Mouse (Mus musculus): ENCODE data around the gene Msh5. TPM values are rescaled to one million over a fixed set of nuclear protein-coding genes. Genes with fewer than 3 reads are reported as not detected.

The Msh5 gene
- 3.1 and 4.2 TPM in 2 replicates for polyA plus RNA-seq (2014; fragmentation: Nextera tagmentation; extraction: Ambion mirVana)

DNA sequence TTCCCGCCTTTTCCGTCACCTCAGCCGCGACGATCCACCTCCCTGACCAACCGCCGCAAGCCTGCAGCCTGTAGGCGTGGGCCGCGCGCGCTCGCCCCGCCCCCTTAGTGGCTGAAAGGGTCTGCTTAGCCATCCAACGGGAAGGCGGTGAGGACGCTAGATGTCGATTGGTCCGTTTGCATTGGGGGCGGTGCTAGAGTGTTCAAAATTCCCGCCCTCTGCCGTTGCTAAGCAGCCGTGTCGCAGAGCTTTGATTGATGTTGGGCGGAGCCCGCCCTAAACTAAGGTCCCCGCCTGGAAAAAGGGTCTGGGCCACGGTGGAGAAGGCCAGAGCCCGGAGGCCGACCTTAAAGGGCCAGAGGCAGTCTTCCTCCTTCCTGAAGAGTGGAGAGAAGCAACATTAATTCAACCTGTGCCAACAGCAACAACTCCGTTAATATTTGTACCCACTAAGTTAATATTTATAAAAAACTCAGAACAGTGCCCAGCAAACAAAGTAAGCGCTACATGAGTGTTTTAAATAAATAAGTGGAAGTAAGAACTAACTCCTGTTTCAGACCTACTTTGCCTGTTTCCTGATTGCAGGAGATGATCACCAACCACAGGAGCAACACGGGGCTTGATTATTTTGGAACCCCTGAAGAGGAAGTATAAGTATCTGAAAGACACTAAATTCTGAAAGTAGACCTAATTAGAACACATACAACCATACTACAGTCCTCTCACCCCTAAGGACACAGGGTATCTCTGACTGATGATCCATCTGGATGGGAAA lies at the start of gene Msh5:
Msh5 (minus strand) TSS at position 65 of the 775 bp plus-strand sequence.
- H3K4me1 ChIP-seq (replicated peaks; ENCODE audit: control insufficient read depth, insufficient read depth, low read length): peaks cover 4% of the 10 kb centered on the region; the same call in 1 of the 2 replicates
- H3K9me3 ChIP-seq (ENCODE audit: control insufficient read depth, low read length): no peaks in the 10 kb centered on the region
- ATAC-seq (ENCODE audit: low FRiP score) (peak; percentile 98), DNase-seq (ENCODE audit: low spot score) (peak; percentile 100)
- no peaks in the 10 kb centered on the region for H3K36me3 ChIP-seq (ENCODE audit: control insufficient read depth, insufficient read depth, low read length)
- peak within 1 kb of the TSS; percentile 49 for H3K4me3 ChIP-seq (ENCODE audit: low read depth, low read length)
- peak within 1 kb of the TSS; percentile 92 for H3K4me2 ChIP-seq (replicated peaks; ENCODE audit: low read depth, low read length)
- H3K27ac ChIP-seq (ENCODE audit: low read depth, low read length): peak within 1 kb of the TSS; percentile 70
- no peaks in the 10 kb centered on the region for H3K27me3 ChIP-seq (ENCODE audit: control insufficient read depth, insufficient read depth, low read length)
- H3K9ac ChIP-seq (ENCODE audit: low read depth, low read length): peak within 1 kb of the TSS; percentile 76
- 3% methylated on average over 31 of the region's 33 CpGs for WGBS

DNA sequence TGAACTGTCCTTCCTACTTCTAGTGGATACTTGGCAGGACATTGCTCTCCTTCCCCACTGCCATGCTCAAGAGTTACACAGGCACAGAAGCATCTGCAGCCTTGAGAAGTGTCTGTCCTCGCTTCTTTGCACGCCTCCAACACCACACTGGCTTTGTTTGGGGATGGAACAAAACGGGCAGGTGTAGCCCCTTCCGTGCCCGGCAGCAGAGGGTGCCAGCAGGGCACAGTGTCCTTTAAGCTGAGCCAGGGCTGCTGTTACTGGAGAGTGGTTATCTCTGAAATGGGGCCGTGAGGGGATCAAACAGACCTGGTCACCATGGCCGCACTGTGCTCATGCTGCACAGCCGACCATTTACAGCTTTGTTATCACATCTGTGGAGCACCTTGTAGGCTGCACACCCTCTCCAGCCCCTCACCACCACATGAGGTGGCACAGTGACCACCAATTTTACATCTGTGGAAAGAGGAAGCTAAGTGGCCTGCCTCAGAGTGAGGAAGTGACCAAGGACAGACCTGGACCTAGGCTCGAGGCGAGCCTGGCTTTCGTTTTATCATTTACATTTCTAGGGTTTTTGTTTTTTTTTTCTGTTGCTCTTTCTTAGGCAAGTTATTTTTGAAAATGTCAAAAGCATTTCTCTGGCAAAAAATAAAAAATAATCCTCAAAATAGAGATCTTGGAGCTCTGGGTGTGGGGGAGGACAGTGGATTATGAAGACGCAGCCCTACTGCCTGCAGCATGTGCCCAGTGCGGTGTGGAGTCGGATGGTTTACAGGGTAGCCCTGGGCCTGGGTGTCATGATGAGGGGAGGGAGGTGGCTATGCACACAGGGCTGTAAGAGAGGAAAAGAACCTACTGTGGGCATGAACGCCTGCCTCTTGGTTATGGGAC lies 48.2 kb upstream of the Msh5 start:
- H3K9ac ChIP-seq (ENCODE audit: low read depth, low read length): no peak overlapping the region
- no peak overlapping the region for H3K4me2 ChIP-seq (replicated peaks; ENCODE audit: low read depth, low read length)
- WGBS: 95% methylated on average over 15 of the region's 15 CpGs
- no peak overlapping the region for H3K4me3 ChIP-seq (ENCODE audit: low read depth, low read length)
- ATAC-seq (ENCODE audit: low FRiP score): no peak
- H3K4me1 ChIP-seq (replicated peaks; ENCODE audit: control insufficient read depth, insufficient read depth, low read length): peaks cover 7% of the 10 kb centered on the region; the same call in 1 of the 2 replicates
- H3K9me3 ChIP-seq (ENCODE audit: control insufficient read depth, low read length): no peaks in the 10 kb centered on the region
- no peak overlapping the region; the same call in 1 of the 2 replicates for H3K27ac ChIP-seq (ENCODE audit: low read depth, low read length)
- no peaks in the 10 kb centered on the region for H3K27me3 ChIP-seq (ENCODE audit: control insufficient read depth, insufficient read depth, low read length)
- H3K36me3 ChIP-seq (ENCODE audit: control insufficient read depth, insufficient read depth, low read length): 0 out of 2 replicates have a peak, but pooled peaks cover 6% of the 10 kb centered on the region
- DNase-seq (ENCODE audit: low spot score): no peak

DNA sequence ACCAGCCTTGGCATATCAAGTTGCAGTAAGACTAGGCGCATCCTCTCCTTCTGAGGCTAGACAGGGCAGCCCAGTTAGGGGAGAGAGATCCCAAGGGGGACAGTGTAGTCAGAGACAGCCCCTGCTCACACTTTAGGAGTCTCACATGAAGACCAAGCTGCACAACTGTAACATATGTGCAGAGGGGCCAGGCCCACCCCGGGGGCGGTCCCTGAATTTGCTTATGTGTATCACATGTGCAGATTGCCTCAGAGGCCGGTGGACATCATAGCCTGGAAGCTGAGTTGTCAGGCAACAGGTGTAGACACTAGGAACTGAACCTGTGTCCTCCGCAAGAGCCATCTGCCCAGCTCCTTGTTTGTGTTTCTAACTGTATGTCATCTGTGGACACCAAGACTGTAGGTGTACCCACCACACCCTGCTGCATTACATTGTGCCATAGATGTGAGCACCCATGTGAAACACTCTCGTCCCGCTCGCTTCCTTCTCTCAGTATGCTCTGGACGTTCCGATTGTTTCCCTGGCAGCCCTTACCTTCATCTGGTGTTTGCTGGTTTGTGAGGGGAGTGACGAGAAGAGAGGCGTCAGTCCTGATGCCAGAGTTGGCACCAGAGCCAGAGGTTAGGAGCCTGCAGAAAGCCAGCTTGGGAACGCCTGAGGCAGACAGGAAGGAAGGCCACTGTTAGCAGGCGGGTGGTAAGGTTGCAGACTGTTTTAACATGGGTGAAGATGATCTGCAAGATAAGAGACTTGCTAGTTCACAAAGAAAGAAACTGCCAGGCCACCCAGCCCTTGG lies 46.1 kb upstream of the Msh5 start:
- H3K4me1 ChIP-seq (replicated peaks; ENCODE audit: control insufficient read depth, insufficient read depth, low read length): peaks cover 7% of the 10 kb centered on the region; the same call in 1 of the 2 replicates
- no peak overlapping the region for H3K4me2 ChIP-seq (replicated peaks; ENCODE audit: low read depth, low read length)
- no peak overlapping the region for H3K9ac ChIP-seq (ENCODE audit: low read depth, low read length)
- H3K36me3 ChIP-seq (ENCODE audit: control insufficient read depth, insufficient read depth, low read length): 0 out of 2 replicates have a peak, but pooled peaks cover 6% of the 10 kb centered on the region
- no peak for ATAC-seq (ENCODE audit: low FRiP score)
- H3K27ac ChIP-seq (ENCODE audit: low read depth, low read length): no peak overlapping the region
- no peaks in the 10 kb centered on the region for H3K9me3 ChIP-seq (ENCODE audit: control insufficient read depth, low read length)
- H3K4me3 ChIP-seq (ENCODE audit: low read depth, low read length): no peak overlapping the region
- DNase-seq (ENCODE audit: low spot score): no peak
- no peaks in the 10 kb centered on the region for H3K27me3 ChIP-seq (ENCODE audit: control insufficient read depth, insufficient read depth, low read length)
- 93% methylated on average over 14 of the region's 14 CpGs for WGBS

DNA sequence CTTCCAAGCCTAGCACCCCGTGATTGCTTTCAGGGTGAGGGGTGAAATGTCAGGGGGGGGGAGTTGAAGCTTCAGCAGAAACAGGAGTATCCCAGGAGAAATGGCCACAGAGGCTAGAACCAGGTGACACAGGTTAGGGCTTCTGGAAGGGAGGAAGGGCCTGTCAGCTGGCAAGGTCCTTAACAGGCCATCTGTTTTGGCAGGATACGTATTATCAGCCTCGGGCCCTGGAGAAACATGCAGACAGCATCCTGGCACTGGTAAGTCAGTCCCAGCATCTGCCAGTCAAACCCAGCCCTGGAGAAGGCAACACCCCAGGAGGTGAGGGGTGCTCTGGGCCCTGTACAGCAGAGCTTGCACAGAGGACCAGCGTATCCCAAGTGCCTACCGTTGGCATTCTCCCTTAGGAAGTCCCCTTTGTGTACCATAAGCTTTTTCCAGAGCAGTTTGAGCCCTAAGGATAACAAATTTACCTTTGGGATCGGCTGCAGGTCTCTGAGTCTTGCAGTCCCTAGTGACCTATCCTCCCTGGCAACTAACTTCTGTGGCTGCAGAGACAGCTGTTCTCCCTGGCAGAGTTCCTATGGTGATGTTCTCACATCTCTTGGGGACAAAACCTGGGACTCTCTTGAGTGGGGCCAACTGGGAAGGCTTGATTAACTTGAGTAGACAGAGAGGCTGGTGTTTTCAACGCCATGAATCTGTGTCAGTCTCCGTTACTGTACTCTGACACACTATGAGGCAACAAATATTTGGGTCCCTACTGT lies 43.8 kb upstream of the Msh5 start:
- H3K4me1 ChIP-seq (replicated peaks; ENCODE audit: control insufficient read depth, insufficient read depth, low read length): peaks cover 7% of the 10 kb centered on the region; the same call in 1 of the 2 replicates
- ATAC-seq (ENCODE audit: low FRiP score) (no peak), DNase-seq (ENCODE audit: low spot score) (no peak)
- H3K4me2 ChIP-seq (replicated peaks; ENCODE audit: low read depth, low read length): peak overlapping the region; percentile 47
- no peaks in the 10 kb centered on the region for H3K27me3 ChIP-seq (ENCODE audit: control insufficient read depth, insufficient read depth, low read length)
- H3K27ac ChIP-seq (ENCODE audit: low read depth, low read length): no peak overlapping the region
- 0 out of 2 replicates have a peak, but pooled peaks cover 6% of the 10 kb centered on the region for H3K36me3 ChIP-seq (ENCODE audit: control insufficient read depth, insufficient read depth, low read length)
- H3K9ac ChIP-seq (ENCODE audit: low read depth, low read length): peak overlapping the region; percentile 83
- H3K4me3 ChIP-seq (ENCODE audit: low read depth, low read length): peak overlapping the region; percentile 54
- 76% methylated on average over 8 of the region's 8 CpGs for WGBS
- H3K9me3 ChIP-seq (ENCODE audit: control insufficient read depth, low read length): no peaks in the 10 kb centered on the region

DNA sequence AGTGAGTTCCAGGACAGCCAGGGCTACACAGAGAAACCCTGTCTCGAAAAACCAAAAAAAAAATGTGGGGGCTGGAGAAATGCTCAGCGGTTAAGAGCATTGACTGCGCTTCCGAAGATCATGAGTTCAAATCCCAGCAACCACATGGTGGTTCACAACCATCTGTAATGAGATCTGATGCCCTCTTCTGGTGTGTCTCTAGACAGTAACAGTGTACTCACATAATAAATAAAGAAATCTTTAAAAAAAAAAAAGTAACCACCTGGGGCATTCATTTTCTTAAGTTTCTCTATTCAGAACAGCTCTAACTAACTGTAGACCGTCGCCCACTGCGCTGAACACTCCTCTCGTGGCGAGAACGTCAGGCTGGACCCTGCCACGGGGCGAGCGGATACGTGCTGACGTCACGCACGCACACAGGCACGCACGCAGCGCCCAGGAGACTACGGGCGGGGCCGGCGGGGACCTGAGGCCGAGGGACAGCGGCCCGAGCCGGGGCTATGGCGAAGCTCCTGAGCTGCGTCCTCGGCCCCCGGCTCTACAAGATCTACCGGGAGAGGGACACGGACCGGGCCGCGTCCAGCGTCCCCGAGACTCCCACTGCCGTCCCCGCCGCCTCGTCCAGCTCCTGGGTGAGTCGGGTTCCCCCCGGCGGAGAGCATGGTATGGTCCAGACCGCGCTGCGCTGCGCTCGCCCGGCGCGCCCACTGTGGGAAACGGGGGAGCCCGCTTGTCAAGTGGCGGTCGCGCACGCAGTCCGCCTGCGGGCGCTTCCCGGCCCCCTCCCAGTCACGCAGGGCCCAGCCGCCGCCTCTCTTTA lies 42.5 kb upstream of the Msh5 start, which contains the start of gene Abhd16a:
Abhd16a (plus strand) TSS at position 439 of the 820 bp plus-strand sequence.
- Histone ChIP-seq H3K4me1 (replicated peaks; ENCODE audit: control insufficient read depth, insufficient read depth, low read length) (peaks cover 7% of the 10 kb centered on the region; the same call in 1 of the 2 replicates), H3K4me2 (replicated peaks; ENCODE audit: low read depth, low read length) (peak within 1 kb of the TSS; percentile 47), H3K9ac (ENCODE audit: low read depth, low read length) (peak within 1 kb of the TSS; percentile 83), H3K9me3 (ENCODE audit: control insufficient read depth, low read length) (no peaks in the 10 kb centered on the region), H3K4me3 (ENCODE audit: low read depth, low read length) (peak within 1 kb of the TSS; percentile 54), H3K36me3 (ENCODE audit: control insufficient read depth, insufficient read depth, low read length) (0 out of 2 replicates have a peak, but pooled peaks cover 6% of the 10 kb centered on the region), H3K27me3 (ENCODE audit: control insufficient read depth, insufficient read depth, low read length) (no peaks in the 10 kb centered on the region), H3K27ac (ENCODE audit: low read depth, low read length) (peak within 1 kb of the TSS; percentile 95)
- 3% methylated on average over 61 of the region's 67 CpGs for WGBS
- ATAC-seq (ENCODE audit: low FRiP score): peak; percentile 98
- DNase-seq (ENCODE audit: low spot score): peak; percentile 96

DNA sequence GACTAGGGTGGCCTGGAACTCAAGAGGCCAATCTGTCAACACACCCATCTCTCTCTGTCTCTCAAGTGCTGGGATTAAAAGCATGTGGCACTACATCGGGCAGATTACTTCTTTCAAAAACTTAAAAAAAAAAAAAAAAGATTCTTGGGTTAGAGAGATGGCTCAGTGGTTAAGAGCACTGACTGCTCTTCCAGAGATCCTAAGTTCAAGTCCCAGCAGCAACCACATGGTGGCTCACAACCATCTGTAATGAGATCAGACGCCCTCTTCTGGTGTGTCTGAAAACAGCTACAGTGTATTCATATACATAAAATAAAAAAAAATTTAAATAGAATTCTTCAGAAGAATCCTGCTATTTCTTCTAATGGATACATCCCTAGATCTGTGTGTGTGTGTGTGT lies 41.6 kb upstream of the Msh5 start:
- ATAC-seq (ENCODE audit: low FRiP score): no peak
- 64% methylated on average over 2 of the region's 2 CpGs for WGBS
- no peaks in the 10 kb centered on the region for H3K27me3 ChIP-seq (ENCODE audit: control insufficient read depth, insufficient read depth, low read length)
- H3K9me3 ChIP-seq (ENCODE audit: control insufficient read depth, low read length): no peaks in the 10 kb centered on the region
- H3K36me3 ChIP-seq (ENCODE audit: control insufficient read depth, insufficient read depth, low read length): 0 out of 2 replicates have a peak, but pooled peaks cover 6% of the 10 kb centered on the region
- H3K27ac ChIP-seq (ENCODE audit: low read depth, low read length): no peak overlapping the region
- no peak for DNase-seq (ENCODE audit: low spot score)
- H3K4me2 ChIP-seq (replicated peaks; ENCODE audit: low read depth, low read length): no peak overlapping the region
- no peak overlapping the region for H3K4me3 ChIP-seq (ENCODE audit: low read depth, low read length)
- H3K9ac ChIP-seq (ENCODE audit: low read depth, low read length): no peak overlapping the region
- H3K4me1 ChIP-seq (replicated peaks; ENCODE audit: control insufficient read depth, insufficient read depth, low read length): peaks cover 7% of the 10 kb centered on the region; the same call in 1 of the 2 replicates

DNA sequence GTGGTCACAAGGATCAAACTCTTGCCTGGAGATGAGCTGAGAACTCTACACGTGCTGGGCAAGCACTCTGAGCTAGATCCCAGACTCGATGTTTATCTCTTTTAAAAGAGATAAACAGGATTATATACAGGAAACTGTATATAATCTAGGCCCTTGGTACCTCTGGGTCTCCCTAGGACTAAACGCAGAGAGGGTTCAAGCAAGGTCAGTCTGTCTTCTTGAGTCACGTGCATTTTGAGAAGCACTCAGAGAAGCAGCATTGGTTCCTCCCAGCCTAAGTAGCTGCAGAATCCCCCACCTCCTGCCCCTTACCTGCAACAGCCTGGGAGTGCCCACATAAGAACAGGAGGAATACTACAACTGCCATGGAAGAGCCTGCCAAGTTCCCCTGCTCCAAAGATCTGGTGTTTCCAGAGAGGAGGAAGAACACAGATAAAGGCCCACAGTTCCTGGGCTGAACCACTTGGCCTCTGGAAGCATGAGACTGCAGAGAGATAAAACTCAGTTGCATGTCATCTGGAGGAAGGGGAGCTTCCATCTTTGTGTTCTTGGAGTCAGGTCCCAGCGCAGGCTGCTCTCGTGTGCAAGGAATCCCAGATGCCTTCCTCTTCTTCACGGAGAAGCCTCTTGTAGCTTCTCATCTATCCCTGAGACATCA lies 38.8 kb upstream of the Msh5 start, which contains the start of gene Ly6g6f:
Ly6g6f (minus strand) TSS at position 403 of the 658 bp plus-strand sequence.
- H3K4me2 ChIP-seq (replicated peaks; ENCODE audit: low read depth, low read length): no peak within 1 kb of the TSS
- ATAC-seq (ENCODE audit: low FRiP score): no peak
- H3K9me3 ChIP-seq (ENCODE audit: control insufficient read depth, low read length): no peaks in the 10 kb centered on the region
- H3K27ac ChIP-seq (ENCODE audit: low read depth, low read length): no peak within 1 kb of the TSS
- 83% methylated on average over 7 of the region's 7 CpGs for WGBS
- H3K9ac ChIP-seq (ENCODE audit: low read depth, low read length): no peak within 1 kb of the TSS
- DNase-seq (ENCODE audit: low spot score): no peak
- no peak within 1 kb of the TSS for H3K4me3 ChIP-seq (ENCODE audit: low read depth, low read length)
- no peaks in the 10 kb centered on the region for H3K27me3 ChIP-seq (ENCODE audit: control insufficient read depth, insufficient read depth, low read length)
- H3K4me1 ChIP-seq (replicated peaks; ENCODE audit: control insufficient read depth, insufficient read depth, low read length): peaks cover 4% of the 10 kb centered on the region; the same call in 1 of the 2 replicates
- H3K36me3 ChIP-seq (ENCODE audit: control insufficient read depth, insufficient read depth, low read length): no peaks in the 10 kb centered on the region
